Mouse (Mus musculus): ENCODE data around the gene Ep300.
A peak's percentile ranks its signal among the peaks of the same experiment; 100 is the strongest.
"Not testable (repeated sequence)": the region's sequence is repeated elsewhere in the genome, so short reads cannot be mapped to it uniquely, and the experiment has no call there.

Gene Ep300

DNA sequence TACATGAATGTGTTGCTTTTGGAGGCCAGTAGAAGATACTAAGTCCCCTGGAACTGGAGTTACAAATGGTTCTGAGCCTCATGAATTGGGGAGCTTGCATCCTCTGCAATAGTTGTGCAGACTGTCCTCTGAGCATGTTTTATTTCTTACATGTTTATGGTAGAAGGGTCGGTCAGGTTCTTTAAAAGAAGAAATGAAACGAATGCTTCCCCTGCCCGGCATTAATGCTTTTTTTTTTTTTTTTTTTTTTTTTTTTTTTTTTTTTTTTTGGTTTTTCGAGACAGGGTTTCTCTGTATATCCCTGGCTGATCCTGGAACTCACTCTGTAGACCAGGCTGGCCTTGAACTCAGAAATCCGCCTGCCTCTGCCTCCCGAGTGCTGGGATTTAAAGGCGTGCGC lies 13.6 kb downstream of the Ep300 start:
- not testable (repeated sequence) for DNase-seq

DNA sequence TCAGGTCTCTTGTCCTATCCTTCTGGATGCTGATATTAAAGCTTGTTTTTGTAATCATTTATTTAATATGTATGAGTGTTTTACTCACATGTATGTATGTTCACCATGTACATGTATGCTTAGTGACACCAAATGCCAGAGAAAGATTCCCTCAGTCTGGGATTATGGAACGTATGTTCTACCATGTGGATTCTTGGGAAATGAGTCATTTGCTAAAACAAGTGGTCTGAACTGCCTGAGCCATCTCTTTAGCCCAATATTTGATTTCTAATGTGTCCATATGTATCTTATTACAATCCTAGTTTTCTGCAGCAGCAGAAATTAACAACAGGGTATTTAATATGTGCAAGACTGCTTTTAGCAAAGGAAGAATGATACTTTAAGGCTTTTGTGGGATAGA lies 20.1 kb downstream of the Ep300 start:
- DNase-seq = no peak

DNA sequence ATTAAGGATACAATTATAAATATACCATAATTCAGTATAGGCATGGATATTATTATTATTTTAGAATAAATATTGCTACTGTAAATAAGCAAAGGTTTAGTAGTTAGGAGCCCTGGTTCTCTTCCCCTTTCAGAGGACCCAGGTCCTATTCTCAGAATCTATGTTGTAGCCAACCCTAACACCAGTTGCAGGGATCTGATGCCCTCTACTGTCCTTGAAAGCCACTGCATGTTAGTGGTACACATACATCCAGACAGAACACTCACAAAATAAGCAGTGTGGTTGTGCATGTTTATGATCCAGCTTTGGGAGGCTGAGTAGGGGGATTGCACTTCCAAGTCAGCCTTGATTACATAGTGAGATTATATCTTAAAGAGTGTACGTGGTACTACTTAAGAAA lies 21.5 kb downstream of the Ep300 start:
- DNase-seq = peak in 1 of 2 experiments; percentile 50

DNA sequence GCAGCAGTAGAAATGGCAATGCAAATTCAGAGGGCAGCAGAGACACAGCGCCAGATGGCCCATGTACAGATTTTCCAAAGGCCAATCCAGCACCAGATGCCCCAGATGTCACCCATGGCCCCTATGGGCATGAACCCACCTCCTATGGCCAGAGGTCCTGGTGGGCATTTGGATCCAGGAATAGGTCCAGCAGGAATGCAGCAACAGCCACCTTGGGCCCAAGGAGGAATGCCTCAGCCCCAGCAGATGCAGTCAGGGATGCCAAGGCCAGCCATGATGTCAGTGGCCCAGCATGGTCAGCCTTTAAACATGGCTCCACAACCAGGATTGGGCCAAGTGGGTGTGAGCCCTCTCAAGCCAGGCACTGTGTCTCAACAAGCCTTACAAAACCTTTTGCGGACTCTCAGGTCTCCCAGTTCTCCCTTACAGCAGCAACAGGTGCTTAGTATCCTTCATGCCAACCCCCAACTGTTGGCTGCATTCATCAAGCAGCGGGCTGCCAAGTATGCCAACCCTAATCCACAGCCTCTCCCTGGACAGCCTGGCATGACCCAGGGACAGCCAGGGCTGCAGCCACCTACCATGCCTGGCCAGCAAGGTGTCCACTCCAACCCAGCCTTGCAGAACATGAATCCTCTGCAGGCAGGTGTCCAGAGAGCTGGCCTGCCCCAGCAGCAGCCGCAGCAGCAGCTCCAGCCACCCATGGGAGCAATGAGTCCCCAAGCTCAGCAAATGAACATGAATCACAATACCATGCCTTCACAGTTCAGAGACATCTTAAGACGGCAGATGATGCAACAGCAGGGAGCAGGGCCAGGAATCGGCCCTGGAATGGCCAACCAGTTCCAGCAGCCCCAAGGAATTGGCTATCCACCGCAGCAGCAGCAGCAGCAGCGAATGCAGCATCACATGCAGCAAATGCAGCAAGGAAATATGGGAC lies 64.6 kb downstream of the Ep300 start:
- no peak for DNase-seq

DNA sequence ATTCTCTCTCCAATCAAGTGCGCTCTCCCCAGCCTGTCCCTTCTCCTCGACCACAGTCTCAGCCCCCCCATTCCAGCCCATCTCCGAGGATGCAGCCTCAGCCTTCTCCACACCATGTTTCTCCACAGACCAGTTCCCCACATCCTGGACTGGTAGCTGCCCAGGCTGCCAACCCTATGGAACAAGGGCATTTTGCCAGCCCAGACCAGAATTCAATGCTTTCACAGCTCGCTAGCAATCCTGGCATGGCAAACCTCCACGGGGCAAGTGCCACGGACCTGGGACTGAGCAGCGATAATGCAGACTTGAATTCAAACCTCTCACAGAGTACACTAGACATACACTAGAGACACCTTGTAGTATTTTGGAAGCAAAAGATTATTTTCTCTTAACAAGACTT lies 65.5 kb downstream of the Ep300 start:
- DNase-seq = peak in 1 of 2 experiments; percentile 48

DNA sequence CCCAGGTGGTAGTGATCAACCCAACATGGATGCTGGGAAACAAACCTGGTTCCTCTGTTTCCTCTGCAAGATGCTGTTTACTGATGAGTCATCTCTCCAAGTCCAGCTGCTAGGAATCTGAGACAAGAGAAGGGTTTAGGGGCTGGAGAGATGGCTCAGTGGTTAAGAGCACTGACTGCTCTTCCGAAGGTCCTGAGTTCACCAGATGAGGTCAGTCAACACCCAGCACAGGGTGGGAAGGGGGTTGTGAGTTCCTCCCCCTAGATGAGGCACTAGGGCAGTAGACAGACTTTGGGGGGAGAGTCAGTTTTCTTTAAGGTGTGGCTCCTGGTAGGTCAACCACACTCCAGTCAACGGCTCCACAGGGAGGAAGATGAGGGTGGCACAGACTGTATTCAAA lies 76.5 kb downstream of the Ep300 start:
- no peak for DNase-seq

DNA sequence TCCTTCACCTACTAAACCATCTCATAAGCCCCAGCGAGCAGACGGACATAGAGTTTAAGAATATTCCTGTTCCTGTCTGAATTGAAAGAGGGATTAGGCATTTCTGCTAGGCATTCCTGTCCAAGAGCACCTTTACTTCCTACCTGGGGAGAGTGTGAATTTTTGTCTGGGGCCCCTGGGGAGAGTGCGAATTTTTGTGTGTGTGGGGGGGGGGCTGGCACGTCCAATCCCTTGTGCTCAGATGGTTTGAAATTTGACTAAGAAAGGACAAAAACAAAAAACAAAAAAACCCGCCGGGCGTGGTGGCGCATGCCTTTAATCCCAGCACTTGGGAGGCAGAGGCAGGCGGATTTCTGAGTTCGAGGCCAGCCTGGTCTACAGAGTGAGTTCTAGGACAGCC lies 78.1 kb downstream of the Ep300 start:
- no peak for DNase-seq

DNA sequence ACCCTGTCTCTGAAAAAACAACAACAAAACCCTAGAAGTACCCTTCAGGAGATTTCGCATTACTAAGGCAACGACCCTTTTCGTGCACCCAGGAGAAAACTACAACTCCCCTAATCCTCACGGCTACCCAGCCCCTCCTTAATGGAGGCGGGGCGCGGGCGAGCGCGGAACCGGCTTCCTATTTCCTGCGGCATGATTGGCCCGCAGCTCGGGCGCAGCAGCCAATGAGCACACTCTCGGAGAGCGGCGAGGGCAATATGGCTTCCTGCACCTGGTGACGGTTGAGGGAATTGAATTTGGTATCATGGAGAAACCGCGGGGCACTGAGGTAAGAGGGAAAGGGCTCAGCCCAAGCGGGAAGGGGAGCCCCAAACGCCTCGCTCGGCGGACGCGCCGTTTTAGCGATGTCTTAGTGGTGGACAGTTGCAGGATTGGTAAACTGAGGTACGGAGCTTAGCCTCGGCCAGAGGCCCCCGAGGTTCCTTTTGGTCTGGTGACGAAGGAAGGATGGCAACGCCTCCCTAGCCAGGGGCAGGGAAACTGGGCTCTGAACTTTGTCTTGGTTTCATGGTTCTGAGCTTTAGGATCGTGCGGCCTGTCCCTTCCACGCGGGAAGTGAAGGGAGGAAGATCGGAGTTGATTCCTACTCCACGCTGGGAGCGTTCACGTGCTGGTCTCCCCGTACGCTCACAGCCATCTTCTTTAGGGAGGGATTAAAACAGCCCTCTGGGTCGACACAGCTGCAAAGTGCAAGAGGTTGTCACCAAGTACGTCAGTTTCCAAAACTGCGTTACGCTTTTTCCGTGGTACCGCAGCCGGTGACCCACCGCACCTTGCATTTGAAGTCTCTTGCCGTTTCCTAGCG lies 78.8 kb downstream of the Ep300 start, which contains the start of gene L3mbtl2:
TSS of gene L3mbtl2 (plus strand) at position 193 of the 865 bp plus-strand sequence.
- DNase-seq = peak; percentile 93 to 96

DNA sequence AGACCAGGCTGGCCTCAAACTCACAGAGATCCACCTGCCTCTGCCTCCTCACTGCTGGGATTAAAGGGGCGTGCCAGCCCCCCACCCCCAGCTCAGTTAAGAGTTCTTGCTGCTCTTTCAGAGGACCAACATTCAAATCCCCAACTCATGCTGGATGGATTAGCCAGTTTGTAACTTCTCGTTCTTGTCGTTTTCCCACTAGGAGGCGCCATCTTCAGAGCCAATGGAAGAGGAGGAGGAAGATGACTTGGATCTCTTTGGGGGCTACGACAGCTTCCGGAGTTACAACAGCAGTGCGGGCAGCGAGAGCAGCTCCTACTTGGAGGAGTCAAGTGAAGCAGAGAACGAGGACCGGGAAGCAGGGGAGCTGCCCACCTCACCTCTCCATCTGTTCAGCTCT lies 81.8 kb downstream of the Ep300 start:
- no peak for DNase-seq

DNA sequence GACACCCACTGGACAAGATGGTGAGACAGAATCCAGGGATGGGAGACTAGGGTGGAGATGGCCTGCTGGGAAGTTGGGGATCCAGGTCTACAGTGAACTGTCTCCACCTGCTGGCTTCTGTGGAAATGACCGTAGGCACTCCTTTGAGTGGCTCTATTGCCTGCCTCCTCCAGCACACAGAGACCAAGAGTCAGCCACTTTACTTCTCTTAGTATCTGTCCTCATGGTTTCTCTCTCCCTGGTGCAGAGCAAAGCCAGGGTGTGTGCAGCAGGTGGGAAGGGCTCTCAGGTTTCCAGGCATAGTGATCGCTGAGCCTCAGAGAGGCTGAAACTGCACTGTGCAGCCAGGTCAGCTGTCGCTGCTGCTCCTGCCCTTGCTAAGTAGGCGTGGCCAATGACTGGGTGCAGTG lies 85.1 kb downstream of the Ep300 start:
- DNase-seq = peak; percentile 51 to 68

DNA sequence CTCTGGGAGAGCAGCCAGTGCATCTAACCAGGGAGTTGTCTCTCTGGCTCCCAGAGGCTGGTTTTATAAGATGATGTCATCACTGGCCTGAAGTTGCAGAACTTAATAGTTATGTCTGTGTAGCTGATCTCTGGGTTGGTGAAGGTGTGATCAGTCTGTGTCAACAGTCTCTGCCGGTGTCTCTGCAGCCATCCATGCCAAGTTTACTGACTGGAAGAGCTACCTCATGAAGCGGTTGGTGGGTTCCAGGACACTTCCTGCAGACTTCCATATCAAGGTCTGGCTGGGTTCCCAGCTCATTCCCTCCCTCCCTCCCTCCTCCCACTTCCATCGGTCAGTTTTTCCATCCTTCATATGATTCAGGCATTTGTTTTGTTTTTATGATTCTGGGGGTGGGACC lies 91.5 kb downstream of the Ep300 start:
- DNase-seq = no peak

DNA sequence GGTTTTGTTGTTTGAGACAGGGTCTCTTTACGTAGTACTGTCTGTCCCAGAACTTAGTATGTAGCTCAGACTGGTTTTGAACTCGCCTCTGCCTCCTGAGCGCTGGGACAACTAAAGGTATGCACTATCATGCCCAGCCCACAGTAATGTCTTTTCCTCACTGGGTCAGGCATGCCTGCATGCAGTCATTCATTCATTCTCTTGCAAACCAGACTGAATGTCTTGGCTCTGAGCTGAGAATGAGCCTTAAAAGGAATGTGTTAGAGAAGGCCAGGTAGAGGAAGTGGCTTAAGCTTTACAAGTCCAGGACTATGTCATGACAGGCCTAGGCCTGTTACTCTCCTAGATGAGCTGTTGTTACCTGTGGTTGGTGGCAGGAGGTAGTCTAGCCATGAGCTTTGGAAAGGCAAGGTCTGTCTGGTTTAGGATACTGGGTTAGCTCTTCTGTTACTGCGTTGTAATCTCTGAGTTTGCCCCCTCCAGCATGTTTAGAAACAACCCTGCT lies 95.2 kb downstream of the Ep300 start:
- no peak for DNase-seq

DNA sequence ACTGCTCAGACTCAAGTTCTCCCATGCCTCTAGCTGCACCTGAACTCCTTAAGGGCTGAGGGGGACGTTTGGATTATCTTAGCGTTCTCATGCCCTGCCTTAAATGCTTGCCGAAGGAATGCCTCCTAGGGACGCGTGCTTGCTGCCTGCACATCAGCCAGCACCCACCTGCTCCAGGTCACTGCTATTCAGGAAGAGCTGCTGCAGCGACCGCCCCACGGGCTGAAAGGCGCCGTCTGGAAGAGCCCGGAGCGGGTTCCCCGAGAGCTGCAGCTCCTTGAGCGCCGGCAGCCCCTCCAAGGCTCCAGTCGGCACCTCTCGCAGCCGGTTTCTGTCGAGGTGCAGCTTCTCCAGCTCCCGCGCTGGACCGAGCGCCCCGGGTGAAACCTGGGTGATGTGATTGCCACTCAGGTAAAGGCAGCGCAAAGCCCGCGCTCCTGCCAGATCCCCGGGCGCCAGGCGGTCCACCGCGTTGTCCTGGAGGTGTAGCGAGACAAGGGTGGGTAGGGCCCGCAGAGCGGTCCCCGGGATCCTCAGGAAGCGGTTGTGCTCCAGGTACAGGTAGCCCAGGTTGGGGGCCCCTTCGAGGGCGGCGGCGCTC lies 108.3 kb downstream of the Ep300 start:
- peak in 1 of 2 experiments; percentile 38 for DNase-seq

DNA sequence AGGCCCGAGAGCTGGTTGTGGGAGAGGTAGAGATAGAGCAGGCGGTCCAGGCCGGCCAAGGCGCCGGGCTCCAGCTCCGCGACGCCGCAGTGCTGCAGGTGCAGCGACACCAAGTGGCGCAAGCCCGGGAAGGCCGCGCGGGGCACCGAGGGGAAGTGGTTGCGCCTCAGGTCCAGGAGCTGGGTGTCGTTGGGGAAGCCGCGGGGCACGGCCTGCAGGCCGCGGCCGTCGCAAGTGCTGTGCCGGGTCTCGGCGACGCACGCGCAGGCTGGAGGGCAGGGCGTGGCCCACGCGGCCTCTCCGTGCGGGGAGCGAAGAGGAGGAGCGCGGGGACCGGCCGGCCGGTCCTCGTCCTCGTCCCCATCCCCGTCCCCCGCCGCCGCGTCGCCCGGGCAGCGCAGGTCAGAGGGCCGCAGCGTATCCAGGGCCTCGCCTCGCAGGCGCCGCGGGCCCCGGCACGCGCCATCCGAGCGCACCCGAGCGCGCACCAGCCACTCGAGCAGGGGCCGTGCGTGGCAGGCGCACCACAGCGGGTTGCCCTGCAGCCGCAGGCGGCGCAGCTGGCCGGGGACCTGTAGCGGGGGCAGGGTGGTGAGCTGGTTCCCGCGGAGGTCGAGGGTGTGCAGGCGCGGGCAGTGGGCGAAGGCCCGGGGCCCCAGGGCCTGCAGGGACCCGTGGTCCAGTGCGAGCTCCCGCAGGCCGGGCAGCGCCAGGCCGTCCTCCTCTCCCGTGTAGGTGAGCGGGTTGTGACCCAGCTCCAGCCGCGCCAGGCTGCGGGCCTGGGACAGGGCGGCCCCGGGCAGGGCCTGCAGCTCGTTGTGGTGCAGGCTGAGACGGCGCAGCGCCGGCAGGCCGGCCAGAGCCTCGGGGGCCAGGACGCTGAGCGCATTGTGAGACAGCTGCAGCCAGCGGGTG lies 109.1 kb downstream of the Ep300 start:
- DNase-seq = peak; percentile 84 to 92

DNA sequence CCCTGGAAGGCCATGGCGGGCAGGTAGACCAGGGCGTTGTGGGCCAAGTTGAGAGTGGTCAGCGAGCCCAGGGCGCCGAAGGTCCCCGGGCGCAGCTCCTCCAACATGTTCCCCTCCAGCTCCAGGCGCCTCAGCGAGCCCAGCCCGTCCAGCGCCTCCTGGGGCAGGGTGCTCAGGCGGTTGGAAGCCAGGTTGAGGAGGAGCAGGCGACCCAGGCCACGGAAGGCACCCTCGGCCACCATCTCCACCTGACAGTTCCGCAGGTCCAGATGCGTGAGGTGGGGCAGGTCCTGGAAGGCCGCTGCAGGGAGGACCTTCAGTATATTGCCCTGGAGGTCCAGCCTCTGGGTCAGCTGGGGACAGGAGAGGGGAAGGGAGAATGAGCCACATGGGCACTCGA lies 109.7 kb downstream of the Ep300 start:
- DNase-seq = peak in 1 of 2 experiments; percentile 58

DNA sequence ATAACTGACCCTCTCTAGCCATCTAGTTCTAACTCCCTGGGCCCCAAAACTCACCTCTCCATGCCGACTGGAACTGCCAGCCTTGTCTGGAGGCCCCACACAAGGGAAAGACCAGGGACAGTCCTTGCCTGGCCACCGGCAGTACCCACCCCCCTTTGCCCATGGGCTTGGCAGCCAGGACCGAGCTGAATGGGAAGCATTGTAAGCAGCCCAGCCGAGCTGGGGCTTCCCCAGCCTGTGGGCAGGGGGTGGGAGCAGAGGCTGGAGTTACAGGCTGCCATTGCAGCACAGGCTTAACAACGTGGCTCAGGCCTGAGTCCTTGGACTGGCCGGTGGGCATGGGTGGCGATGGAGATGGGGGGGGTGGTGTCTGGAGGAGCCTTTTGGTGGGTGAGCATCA lies 112.0 kb downstream of the Ep300 start, which contains the start of gene Chadl:
TSS of gene Chadl (minus strand) at position 113 of the 400 bp plus-strand sequence.
- DNase-seq = peak in 1 of 2 experiments; percentile 39

DNA sequence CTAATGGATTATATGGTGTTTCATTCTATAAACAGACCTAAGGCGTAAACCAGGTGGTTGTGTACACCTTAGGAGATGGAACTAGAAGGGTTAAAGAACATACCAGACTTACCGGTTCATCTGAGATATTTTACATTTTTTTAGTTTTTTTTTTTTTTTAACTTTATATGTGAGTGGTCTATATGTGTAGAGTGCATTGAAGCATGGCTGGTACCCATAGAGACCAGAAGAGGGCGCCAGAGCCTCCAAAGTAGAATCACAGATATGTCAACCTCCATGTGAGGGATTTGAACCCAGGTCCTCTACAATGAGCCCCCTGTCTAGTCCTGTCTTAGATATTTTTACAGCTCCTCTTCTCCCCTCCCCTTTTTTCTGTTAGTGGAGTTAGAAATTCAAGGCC lies 112.7 kb downstream of the Ep300 start:
- peak; percentile 50 to 58 for DNase-seq

DNA sequence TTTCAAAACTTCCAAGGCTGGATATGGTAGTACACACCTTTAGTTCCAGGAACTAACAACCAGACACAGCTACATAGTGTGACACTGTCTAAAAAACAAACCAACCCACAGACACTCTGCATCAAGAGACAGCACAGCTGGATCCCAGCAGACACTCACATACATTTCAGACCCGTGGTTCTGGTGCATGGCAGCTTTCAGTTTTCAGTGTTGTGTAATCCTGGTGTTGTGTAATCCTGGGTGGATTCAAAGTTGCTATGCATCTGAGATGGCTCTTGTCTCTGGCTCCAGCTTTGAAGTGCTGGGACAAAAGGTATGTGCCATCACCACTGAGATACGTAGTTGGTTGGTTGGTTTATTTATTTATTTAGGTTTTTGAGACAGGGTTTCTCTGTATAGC lies 113.4 kb downstream of the Ep300 start:
- no peak for DNase-seq

DNA sequence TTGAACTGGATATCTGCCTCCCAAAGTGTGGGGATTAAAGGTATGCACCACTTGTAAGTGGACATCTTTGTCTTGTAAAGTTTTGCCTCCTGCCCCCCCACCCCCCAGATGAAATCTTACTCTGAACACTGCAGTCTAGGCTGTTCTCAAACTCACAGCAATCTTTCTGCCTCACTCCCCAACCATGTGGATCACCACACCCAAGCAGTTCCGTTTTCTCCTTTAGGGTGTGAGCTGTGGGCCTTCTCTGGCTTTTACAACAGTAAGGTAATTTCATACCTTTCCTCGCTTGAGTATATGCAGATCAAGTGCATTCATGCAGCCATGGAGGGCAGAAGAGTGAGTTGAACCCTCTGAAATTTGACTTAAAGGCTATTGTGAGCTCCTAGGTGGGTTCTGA lies 115.0 kb downstream of the Ep300 start:
- DNase-seq = no peak

DNA sequence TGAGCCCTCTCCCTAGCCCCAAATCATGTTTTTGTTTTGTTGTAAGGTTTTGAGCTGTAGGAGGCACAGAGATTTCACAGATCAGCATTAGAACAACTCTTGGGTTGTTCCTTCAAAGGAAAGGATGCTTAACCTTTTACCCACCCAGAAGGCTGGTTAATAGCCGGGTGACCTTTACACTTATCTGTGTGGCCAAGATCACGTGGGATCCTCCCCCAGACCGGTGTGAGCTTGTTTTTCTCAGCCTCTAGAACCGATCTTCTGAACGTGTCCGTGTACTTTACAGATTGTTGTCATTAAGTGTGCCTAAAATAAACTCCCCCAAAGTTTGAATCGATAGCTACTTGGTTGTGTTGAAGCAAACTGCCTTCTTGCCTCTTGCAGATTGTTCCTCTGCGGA lies 115.5 kb downstream of the Ep300 start:
- DNase-seq = peak; percentile 74 to 87

DNA sequence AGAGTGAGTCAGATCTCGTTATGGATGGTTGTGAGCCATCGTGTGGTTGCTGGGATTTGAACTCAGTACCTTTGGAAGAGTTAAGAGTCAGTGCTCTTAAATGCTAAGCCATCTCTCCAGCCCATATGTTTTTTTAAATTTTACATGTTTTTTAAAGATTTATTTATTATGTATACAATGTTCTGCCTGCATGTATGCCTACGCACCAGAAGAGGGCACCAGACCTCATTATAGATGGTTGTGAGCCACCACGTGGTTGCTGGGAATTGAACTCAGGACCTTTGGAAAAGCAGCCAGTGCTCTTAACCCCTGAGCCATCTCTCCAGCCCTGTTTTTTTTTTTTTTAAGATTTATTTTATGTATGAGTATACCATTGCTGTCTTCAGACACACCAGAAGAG lies 116.2 kb downstream of the Ep300 start:
- not testable (repeated sequence) for DNase-seq
